Mouse (Mus musculus) right cerebral cortex, postnatal 14 days (tissue): ENCODE measurements at regions not wholly inside any gene's neighbourhood (a gene's known extent, or its start where the extent isn't known, plus 50 kb on each side); places are given as distances from the start of the nearest gene placed in this dataset.

Experiments
- DNase-seq: peaks from one replicate; pipeline ENCODE4 v3.0.0; 2022

- no peak for DNase-seq
Measured at GRCm38 (mm10) chr15:62168958-62169590, 1246.3 kb upstream of the A1bg start.

- DNase-seq: no peak
Measured at GRCm38 (mm10) chr15:62168522-62168921, 1245.7 kb upstream of the A1bg start.

GRCm38 (mm10) chr15:62166786-62167185 is 1244.0 kb upstream of the A1bg start:
- DNase-seq: no peak

GRCm38 (mm10) chr15:62165826-62166500 is 1243.2 kb upstream of the A1bg start:
- DNase-seq: no peak

GRCm38 (mm10) chr15:62164766-62165410 is 1242.1 kb upstream of the A1bg start:
- DNase-seq: no peak

GRCm38 (mm10) chr15:62163203-62163602 is 1240.4 kb upstream of the A1bg start:
- DNase-seq: no peak

- DNase-seq: no peak
Measured at GRCm38 (mm10) chr15:62162648-62163194, 1239.9 kb upstream of the A1bg start.

- no peak for DNase-seq
Measured at GRCm38 (mm10) chr15:62161975-62162647, 1239.3 kb upstream of the A1bg start.

- DNase-seq: no peak
Measured at GRCm38 (mm10) chr15:62161061-62161460, 1238.2 kb upstream of the A1bg start.

- no peak for DNase-seq
Measured at GRCm38 (mm10) chr15:62158875-62159675, 1236.3 kb upstream of the A1bg start.

GRCm38 (mm10) chr15:62157200-62158033 is 1234.6 kb upstream of the A1bg start:
- no peak for DNase-seq

- DNase-seq: no peak
Measured at GRCm38 (mm10) chr15:62153222-62153621, 1230.4 kb upstream of the A1bg start.

GRCm38 (mm10) chr15:62152133-62152532 is 1229.3 kb upstream of the A1bg start:
- DNase-seq: no peak

- no peak for DNase-seq
Measured at GRCm38 (mm10) chr15:62151690-62152089, 1228.9 kb upstream of the A1bg start.

- no peak for DNase-seq
Measured at GRCm38 (mm10) chr15:62150296-62150695, 1227.5 kb upstream of the A1bg start.

GRCm38 (mm10) chr15:62148680-62149237 is 1225.9 kb upstream of the A1bg start:
- no peak for DNase-seq

GRCm38 (mm10) chr15:62147343-62147953 is 1224.6 kb upstream of the A1bg start:
- no peak for DNase-seq

- no peak for DNase-seq
Measured at GRCm38 (mm10) chr15:62145643-62146285, 1223.0 kb upstream of the A1bg start.

- DNase-seq: no peak
Measured at GRCm38 (mm10) chr15:62144776-62145564, 1222.2 kb upstream of the A1bg start.
